Mouse (Mus musculus): ENCODE data around the gene Pbld1. TPM values are rescaled to one million over a fixed set of nuclear protein-coding genes. Genes with fewer than 3 reads are reported as not detected.
A peak's percentile ranks its signal among the peaks of the same experiment; 100 is the strongest.

Gene Pbld1
- total RNA-seq (2021), result 1 to 10 TPM; 1.0 to 3.3 TPM
- long read RNA-seq, experiment 1, result 0 reads
- long read RNA-seq, experiment 2, partial matches to known transcripts, result 0 of 1 reads
- long read RNA-seq, experiment 2, other reads (novel, unspliced or antisense), result 1 of 1 reads

GRCm38 (mm10) chr10:63059862-63060261, at the start of gene Pbld1:
Gene Pbld1 (plus strand): TSS chr10:63060162.
- no peak for DNase-seq

- no peak for DNase-seq
These were observed 49.7 kb upstream of the Pbld1 start for GRCm38 (mm10) chr10:63010268-63010667.

- no peak for DNase-seq
These were observed 48.4 kb upstream of the Pbld1 start for GRCm38 (mm10) chr10:63011556-63011955.

GRCm38 (mm10) chr10:63013476-63013875, 46.5 kb upstream of the Pbld1 start:
- no peak for DNase-seq

GRCm38 (mm10) chr10:63014168-63014567, 45.8 kb upstream of the Pbld1 start:
- no peak for DNase-seq

- DNase-seq, result no peak
These were observed 40.7 kb upstream of the Pbld1 start for GRCm38 (mm10) chr10:63019304-63019703.

- no peak for DNase-seq
These were observed 38.3 kb upstream of the Pbld1 start for GRCm38 (mm10) chr10:63021702-63022101.

- DNase-seq, result no peak
These were observed 37.3 kb upstream of the Pbld1 start for GRCm38 (mm10) chr10:63022541-63023120.

- peak; percentile 77 to 81 for DNase-seq
These were observed 36.7 kb upstream of the Pbld1 start for GRCm38 (mm10) chr10:63023121-63023748.

- peak; percentile 98 to 99 for DNase-seq
These were observed 36.0 kb upstream of the Pbld1 start, which contains the start of the genes Hnrnph3 and Pbld2 for GRCm38 (mm10) chr10:63023749-63024579. Gene Hnrnph3 (minus strand): TSS chr10:63024217. Gene Pbld2 (plus strand): TSS chr10:63024315.

GRCm38 (mm10) chr10:63024580-63024910, 35.4 kb upstream of the Pbld1 start:
- DNase-seq, result peak in 1 of 2 experiments; percentile 83

GRCm38 (mm10) chr10:63025016-63025415, 34.9 kb upstream of the Pbld1 start:
- no peak for DNase-seq

GRCm38 (mm10) chr10:63025491-63026011, 34.4 kb upstream of the Pbld1 start:
- DNase-seq, result no peak

GRCm38 (mm10) chr10:63026156-63026794, 33.7 kb upstream of the Pbld1 start:
- no peak for DNase-seq

- no peak for DNase-seq
These were observed 33.2 kb upstream of the Pbld1 start for GRCm38 (mm10) chr10:63026795-63027160.

GRCm38 (mm10) chr10:63027376-63028161, 32.4 kb upstream of the Pbld1 start:
- no peak for DNase-seq

GRCm38 (mm10) chr10:63028396-63028795, 31.6 kb upstream of the Pbld1 start:
- DNase-seq, result no peak

- DNase-seq, result no peak
These were observed 27.7 kb upstream of the Pbld1 start for GRCm38 (mm10) chr10:63032267-63032666.

- DNase-seq, result no peak
These were observed 27.0 kb upstream of the Pbld1 start for GRCm38 (mm10) chr10:63032956-63033355.

GRCm38 (mm10) chr10:63038571-63039320, 21.2 kb upstream of the Pbld1 start:
- DNase-seq, result no peak

Data from heart, adult 18-20 months (tissue).